Mouse (Mus musculus): ENCODE data around the gene Peli2. TPM values are rescaled to one million over a fixed set of nuclear protein-coding genes. Genes with fewer than 3 reads are reported as not detected.

The Peli2 gene
- polyA plus RNA-seq, 1 experiment from 2014 or later: 7.3 TPM

DNA sequence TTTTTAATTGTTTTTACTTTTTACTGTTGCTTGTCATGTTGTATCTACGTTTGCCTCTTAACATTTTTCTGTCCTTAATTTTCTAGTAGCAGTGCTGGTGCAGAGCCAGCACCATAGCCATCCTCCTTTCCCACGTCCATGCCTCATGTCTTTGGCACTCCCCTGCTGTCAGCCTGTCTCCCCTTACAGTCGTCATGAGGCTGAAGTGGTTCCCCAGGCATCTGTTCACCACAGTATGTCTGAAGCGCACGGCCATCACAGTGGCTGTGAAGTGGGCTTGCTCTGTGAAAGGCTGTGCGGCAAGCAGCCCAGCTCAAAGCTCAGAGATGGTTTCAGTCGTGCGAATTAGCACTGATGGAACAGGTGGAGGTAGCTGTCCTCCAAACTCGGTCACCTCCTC lies 66.5 kb downstream of the Peli2 start:
- no peak overlapping the region for H3K9ac ChIP-seq (ENCODE audit: low read depth, low read length)
- H3K9me3 ChIP-seq (replicated peaks; ENCODE audit: low read length): no peaks in the 10 kb centered on the region
- ATAC-seq (replicated peaks; ENCODE audit: low FRiP score, low read depth) (no peak), DNase-seq (ENCODE audit: low spot score) (no peak)
- no peaks in the 10 kb centered on the region for H3K27me3 ChIP-seq (ENCODE audit: insufficient read depth, low read length)
- 68% methylated on average over 9 of the region's 9 CpGs for WGBS
- H3K4me2 ChIP-seq (ENCODE audit: low read length): no peak overlapping the region
- no peak overlapping the region for H3K4me3 ChIP-seq (replicated peaks; ENCODE audit: low read depth, low read length)
- no peak for TF ChIP-seq CTCF (IDR thresholded peaks at IDR 0.05; ENCODE audit: low read depth)
- H3K36me3 ChIP-seq (ENCODE audit: insufficient read depth, low read length): peaks cover 9% of the 10 kb centered on the region; the same call in 1 of the 2 replicates
- no peak overlapping the region for H3K27ac ChIP-seq
- H3K4me1 ChIP-seq (replicated peaks; ENCODE audit: insufficient read depth, low read length): no peaks in the 10 kb centered on the region

DNA sequence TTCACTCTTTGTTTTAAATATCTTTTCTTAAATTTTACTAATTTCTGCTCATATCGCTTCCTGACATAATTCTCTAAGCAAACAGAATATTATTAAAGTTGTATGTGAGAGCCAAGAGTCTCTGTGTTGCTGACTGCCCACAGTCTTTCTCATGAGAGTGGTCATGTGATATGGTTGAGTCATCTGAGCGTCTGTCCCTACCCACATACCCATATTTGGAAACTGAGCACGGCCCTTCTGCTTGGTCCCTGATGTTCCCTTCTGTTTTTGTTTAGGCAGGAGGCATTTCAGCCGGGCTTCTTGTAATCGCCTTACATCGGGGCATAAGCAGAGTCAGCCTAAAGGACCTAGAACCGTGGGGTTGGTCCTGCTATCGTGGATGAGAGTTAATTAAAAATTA lies 68.7 kb downstream of the Peli2 start:
- H3K4me3 ChIP-seq (replicated peaks; ENCODE audit: low read depth, low read length): no peak overlapping the region
- H3K36me3 ChIP-seq (ENCODE audit: insufficient read depth, low read length): 0 out of 2 replicates have a peak, but pooled peaks cover 6% of the 10 kb centered on the region
- no peak overlapping the region for H3K27ac ChIP-seq
- WGBS: 54% methylated on average over 8 of the region's 8 CpGs
- no peak for TF ChIP-seq CTCF (IDR thresholded peaks at IDR 0.05; ENCODE audit: low read depth)
- H3K9ac ChIP-seq (ENCODE audit: low read depth, low read length): no peak overlapping the region
- DNase-seq (ENCODE audit: low spot score) (peak; percentile 54), ATAC-seq (replicated peaks; ENCODE audit: low FRiP score, low read depth) (no peak; the same call in 1 of the 2 replicates)
- H3K4me2 ChIP-seq (ENCODE audit: low read length): no peak overlapping the region
- no peaks in the 10 kb centered on the region for H3K9me3 ChIP-seq (replicated peaks; ENCODE audit: low read length)
- H3K4me1 ChIP-seq (replicated peaks; ENCODE audit: insufficient read depth, low read length): no peaks in the 10 kb centered on the region
- H3K27me3 ChIP-seq (ENCODE audit: insufficient read depth, low read length): no peaks in the 10 kb centered on the region

GRCm38 (mm10) chr14:48190946-48191345 lies 70.3 kb downstream of the Peli2 start:
- 90% methylated on average over 5 of the region's 5 CpGs for WGBS
- no peaks in the 10 kb centered on the region for H3K27me3 ChIP-seq (ENCODE audit: insufficient read depth, low read length)

DNA sequence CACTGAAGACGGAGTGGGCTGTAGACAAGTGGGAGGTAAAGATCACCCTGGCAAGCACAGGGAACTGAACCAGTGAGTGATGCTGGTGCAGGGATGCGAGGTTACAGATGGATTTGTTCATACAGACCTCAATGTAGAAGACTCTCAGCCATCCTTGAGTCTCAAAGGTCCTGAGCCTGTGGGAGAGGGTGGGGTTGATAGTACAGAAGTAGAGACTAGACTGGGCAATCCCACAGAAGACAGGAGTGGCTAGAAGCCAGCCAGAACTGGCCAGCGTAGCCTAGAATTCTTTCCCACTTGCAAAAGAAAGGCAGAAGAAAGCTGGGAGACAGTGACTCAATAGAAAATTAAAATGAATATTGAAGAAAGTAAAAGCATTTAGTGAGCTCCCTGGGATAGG lies 71.3 kb downstream of the Peli2 start:
- Histone ChIP-seq H3K36me3 (ENCODE audit: insufficient read depth, low read length) (no peaks in the 10 kb centered on the region), H3K4me1 (replicated peaks; ENCODE audit: insufficient read depth, low read length) (no peaks in the 10 kb centered on the region), H3K9me3 (replicated peaks; ENCODE audit: low read length) (no peaks in the 10 kb centered on the region), H3K4me2 (ENCODE audit: low read length) (no peak overlapping the region), H3K4me3 (replicated peaks; ENCODE audit: low read depth, low read length) (no peak overlapping the region), H3K27me3 (ENCODE audit: insufficient read depth, low read length) (no peaks in the 10 kb centered on the region), H3K27ac (no peak overlapping the region), H3K9ac (ENCODE audit: low read depth, low read length) (no peak overlapping the region)
- no peak for TF ChIP-seq CTCF (IDR thresholded peaks at IDR 0.05; ENCODE audit: low read depth)
- DNase-seq (ENCODE audit: low spot score): no peak
- 77% methylated on average over 3 of the region's 3 CpGs for WGBS
- ATAC-seq (replicated peaks; ENCODE audit: low FRiP score, low read depth): no peak

More at GRCm38 (mm10) chr14:48190946-48191345, 70.3 kb downstream of the Peli2 start:
- Histone ChIP-seq H3K9me3 (replicated peaks; ENCODE audit: low read length) (no peaks in the 10 kb centered on the region), H3K4me3 (replicated peaks; ENCODE audit: low read depth, low read length) (no peak overlapping the region), H3K4me2 (ENCODE audit: low read length) (no peak overlapping the region), H3K9ac (ENCODE audit: low read depth, low read length) (no peak overlapping the region), H3K27ac (no peak overlapping the region), H3K36me3 (ENCODE audit: insufficient read depth, low read length) (no peaks in the 10 kb centered on the region), H3K4me1 (replicated peaks; ENCODE audit: insufficient read depth, low read length) (no peaks in the 10 kb centered on the region)
- ATAC-seq (replicated peaks; ENCODE audit: low FRiP score, low read depth): no peak
- no peak for TF ChIP-seq CTCF (IDR thresholded peaks at IDR 0.05; ENCODE audit: low read depth)
- no peak for DNase-seq (ENCODE audit: low spot score)

GRCm38 (mm10) chr14:48196804-48197203 lies 76.2 kb downstream of the Peli2 start:
- H3K9ac ChIP-seq (ENCODE audit: low read depth, low read length): no peak overlapping the region
- H3K27me3 ChIP-seq (ENCODE audit: insufficient read depth, low read length): no peaks in the 10 kb centered on the region
- H3K36me3 ChIP-seq (ENCODE audit: insufficient read depth, low read length): no peaks in the 10 kb centered on the region
- DNase-seq (ENCODE audit: low spot score): no peak
- no peak for TF ChIP-seq CTCF (IDR thresholded peaks at IDR 0.05; ENCODE audit: low read depth)
- 35% methylated on average over 5 of the region's 5 CpGs for WGBS
- H3K27ac ChIP-seq: no peak overlapping the region
- H3K4me1 ChIP-seq (replicated peaks; ENCODE audit: insufficient read depth, low read length): peaks cover 15% of the 10 kb centered on the region; the same call in 1 of the 2 replicates
- H3K4me3 ChIP-seq (replicated peaks; ENCODE audit: low read depth, low read length): no peak overlapping the region
- no peak for ATAC-seq (replicated peaks; ENCODE audit: low FRiP score, low read depth)
- H3K4me2 ChIP-seq (ENCODE audit: low read length): no peak overlapping the region
- no peaks in the 10 kb centered on the region for H3K9me3 ChIP-seq (replicated peaks; ENCODE audit: low read length)

DNA sequence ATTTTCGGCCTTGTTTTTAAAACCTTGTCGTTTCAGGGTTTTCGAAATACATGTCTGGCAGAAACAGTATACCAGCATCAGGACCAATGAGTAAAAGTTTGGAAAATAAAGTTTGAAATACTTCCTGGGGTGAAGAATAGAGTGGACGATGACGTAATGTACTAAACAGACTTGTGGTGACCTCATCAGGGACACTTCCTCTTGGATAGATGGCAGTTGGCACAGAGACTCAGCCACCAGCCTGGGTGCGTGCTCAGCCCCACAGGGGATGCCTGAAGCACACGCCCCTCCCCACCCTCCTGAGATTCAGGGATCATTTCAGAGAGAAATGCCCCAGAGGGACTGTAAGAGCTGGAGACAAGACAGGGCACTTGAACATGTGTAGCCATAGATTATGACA lies 76.7 kb downstream of the Peli2 start:
- ATAC-seq (replicated peaks; ENCODE audit: low FRiP score, low read depth): no peak

More for the DNA sequence above, 76.7 kb downstream of the Peli2 start:
- H3K4me1 ChIP-seq (replicated peaks; ENCODE audit: insufficient read depth, low read length): peaks cover 20% of the 10 kb centered on the region; the same call in 1 of the 2 replicates
- H3K4me2 ChIP-seq (ENCODE audit: low read length): no peak overlapping the region
- no peak overlapping the region for H3K9ac ChIP-seq (ENCODE audit: low read depth, low read length)
- H3K27me3 ChIP-seq (ENCODE audit: insufficient read depth, low read length): no peaks in the 10 kb centered on the region
- no peaks in the 10 kb centered on the region for H3K36me3 ChIP-seq (ENCODE audit: insufficient read depth, low read length)
- H3K27ac ChIP-seq: no peak overlapping the region
- DNase-seq (ENCODE audit: low spot score): no peak
- H3K9me3 ChIP-seq (replicated peaks; ENCODE audit: low read length): no peaks in the 10 kb centered on the region
- TF ChIP-seq CTCF (IDR thresholded peaks at IDR 0.05; ENCODE audit: low read depth): no peak
- no peak overlapping the region for H3K4me3 ChIP-seq (replicated peaks; ENCODE audit: low read depth, low read length)
- WGBS: 81% methylated on average over 7 of the region's 7 CpGs
